Mouse (Mus musculus) right cerebral cortex, postnatal 4 days (tissue): ENCODE data around the gene Sash1.
A peak's percentile ranks its signal among the peaks of the same experiment; 100 is the strongest.
"Not testable (repeated sequence)": the region's sequence is repeated elsewhere in the genome, so short reads cannot be mapped to it uniquely, and the experiment has no call there.

Experiments
- DNase-seq: peaks from one replicate; pipeline ENCODE4 v3.0.0-alpha.2; 2022

Gene Sash1

DNA sequence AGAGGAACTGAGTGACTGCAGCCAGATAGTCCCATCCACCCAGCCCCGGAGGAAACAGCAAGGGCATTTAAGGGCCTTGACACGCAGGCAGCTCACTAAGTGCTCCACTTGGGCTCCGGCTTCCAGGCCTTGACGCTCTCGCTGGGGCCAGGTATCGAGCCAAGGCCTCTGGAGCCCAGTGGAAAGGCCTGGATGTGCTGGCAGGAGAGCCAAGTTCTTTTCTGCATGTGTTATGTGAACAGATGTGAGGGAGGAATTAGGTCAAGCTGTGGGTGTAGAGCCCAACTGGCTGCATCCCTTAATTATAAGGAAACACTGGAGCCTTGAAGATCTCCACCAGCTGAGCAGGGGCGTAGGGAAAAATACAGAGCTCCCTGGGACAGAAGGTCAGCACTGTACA, 133.4 kb downstream of the Sash1 start:
- no peak for DNase-seq

DNA sequence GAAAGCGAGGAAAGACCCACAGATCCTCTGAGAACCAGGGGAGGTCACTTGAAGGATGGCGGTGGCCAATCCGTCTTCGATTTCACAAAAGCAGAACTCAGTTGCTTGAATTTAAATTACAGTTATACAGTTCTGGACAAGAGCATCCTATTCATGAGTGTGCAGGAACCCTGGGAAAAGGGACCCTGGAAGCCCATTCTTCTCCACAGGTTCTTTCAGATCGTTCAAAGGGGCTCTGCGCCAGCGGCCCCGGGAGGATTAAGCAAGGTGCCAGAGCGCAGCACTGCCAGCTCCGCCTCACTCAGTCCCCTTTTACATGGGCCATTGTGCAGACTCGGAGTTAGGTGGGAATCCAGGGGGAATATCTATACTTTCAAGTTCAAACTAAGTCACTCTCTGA, 136.3 kb downstream of the Sash1 start:
- peak; percentile 58 for DNase-seq

DNA sequence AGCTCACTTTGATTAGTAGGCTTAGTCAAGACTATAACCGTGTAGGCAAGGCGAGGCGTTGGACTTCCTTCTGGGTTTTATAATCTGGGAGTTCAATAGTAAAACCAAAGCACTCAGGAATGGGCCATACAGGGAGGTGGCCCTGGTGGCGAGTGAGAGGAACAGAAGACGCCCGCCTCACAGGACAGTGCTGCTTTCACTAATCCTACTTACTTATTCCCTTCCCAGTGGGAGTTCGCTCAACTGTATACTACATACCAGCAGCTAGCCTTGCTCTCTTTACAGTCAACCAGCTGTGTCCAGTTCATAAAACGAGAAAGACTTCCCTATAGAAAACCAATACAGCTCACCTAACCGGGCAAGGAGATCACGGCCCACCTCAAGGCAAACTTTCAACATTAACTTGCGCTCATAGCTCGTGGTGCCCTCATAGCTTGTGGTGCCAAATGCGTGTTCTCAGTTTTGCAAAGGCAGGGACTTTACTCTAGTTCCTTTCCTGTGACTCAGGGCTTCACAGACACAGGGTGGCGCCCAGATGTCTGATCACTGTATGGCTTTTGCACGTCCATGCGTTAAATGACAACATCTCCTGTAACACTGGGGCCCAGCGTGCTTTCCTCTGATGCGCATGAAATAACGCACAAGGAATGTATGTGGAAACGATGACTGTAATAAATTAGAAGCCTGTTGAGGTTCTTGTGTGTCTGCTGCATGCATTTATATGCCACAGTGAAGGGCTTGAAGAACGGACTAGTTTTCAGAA, 138.2 kb downstream of the Sash1 start:
- DNase-seq = no peak

DNA sequence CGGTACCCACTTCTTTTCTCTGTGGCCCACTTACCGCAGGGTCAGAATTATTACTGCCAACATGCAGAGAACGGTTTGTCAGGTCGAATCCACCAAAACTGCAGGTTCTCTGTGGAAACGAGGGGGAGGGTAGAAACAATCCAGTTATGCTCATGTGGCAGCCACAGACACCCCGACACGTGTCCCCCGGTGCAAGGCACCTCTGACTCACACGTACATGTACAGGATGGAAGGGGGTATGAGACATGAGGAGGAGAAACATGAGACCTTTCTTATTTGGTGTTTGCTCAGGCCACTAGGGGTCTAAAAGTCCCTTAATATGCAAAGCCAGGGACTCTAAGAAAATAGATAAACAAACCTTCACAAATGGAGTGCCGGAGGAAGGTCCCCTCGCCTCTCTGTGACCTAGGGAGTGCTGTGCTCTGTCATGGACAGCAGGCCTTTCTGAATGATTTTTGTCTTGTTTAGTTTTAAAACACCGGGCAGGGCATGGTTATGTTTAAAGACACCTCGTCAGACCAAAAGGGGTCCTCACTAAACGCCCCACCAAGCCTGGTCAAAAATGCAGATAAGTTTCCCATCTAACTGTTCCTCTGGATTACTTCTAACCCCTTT, 139.7 kb downstream of the Sash1 start:
- no peak for DNase-seq

DNA sequence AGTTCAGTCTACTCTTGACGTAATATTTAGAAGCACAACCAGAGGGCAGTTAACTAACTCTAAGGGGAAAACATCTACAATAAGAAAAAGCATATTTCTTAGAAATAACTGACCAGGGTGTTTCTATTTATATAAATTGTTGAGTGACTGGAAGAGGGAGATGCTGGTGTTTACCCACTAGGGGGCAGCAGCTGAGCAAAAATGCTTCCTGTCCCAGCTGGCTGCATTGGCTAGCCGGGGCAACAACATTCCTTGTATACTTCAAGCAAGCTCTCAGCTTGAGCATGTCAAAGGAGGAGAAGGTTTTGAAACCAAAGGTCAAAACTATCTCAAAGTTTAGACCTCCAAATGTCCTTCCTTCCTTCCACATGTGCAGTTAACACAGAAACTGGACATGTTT, 143.0 kb downstream of the Sash1 start:
- peak; percentile 68 for DNase-seq

DNA sequence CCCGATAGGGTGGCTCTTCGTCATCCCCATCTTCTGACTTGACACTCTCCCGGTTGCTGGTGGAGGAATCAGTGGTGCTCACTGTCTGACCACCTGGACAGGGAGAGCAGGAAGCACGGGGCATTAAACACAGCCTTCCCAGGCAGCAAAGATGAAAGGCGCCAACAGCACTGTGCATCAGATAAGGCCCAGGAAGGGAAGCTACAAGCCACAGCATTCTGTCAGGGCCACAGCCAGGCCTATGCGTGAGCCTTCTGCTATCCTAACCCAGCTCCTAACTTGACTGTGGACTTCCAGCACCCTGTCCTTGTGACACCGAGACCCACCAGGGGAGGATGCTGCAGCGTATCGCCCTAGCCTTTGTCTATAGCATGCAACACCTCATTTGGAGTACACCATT, 144.4 kb downstream of the Sash1 start:
- DNase-seq = no peak

DNA sequence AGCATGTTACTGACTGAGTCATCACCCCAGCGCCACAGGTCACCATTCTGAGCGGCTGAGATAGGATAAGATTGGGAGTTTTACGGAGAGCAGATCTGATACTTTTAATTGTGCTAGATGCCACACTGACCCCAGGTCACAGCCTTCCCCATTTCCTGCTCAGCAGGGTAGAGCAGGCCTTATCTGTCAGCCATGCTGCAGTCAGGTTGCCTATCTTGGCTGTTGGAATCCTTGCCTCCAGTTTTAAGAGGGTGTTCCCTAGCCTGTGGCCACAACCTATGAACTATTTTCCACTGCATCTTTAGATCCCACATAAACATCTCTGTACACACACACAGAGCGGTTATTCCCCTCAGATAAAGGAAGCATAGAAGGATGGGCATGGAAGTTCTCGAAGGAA, 145.1 kb downstream of the Sash1 start:
- DNase-seq = no peak

DNA sequence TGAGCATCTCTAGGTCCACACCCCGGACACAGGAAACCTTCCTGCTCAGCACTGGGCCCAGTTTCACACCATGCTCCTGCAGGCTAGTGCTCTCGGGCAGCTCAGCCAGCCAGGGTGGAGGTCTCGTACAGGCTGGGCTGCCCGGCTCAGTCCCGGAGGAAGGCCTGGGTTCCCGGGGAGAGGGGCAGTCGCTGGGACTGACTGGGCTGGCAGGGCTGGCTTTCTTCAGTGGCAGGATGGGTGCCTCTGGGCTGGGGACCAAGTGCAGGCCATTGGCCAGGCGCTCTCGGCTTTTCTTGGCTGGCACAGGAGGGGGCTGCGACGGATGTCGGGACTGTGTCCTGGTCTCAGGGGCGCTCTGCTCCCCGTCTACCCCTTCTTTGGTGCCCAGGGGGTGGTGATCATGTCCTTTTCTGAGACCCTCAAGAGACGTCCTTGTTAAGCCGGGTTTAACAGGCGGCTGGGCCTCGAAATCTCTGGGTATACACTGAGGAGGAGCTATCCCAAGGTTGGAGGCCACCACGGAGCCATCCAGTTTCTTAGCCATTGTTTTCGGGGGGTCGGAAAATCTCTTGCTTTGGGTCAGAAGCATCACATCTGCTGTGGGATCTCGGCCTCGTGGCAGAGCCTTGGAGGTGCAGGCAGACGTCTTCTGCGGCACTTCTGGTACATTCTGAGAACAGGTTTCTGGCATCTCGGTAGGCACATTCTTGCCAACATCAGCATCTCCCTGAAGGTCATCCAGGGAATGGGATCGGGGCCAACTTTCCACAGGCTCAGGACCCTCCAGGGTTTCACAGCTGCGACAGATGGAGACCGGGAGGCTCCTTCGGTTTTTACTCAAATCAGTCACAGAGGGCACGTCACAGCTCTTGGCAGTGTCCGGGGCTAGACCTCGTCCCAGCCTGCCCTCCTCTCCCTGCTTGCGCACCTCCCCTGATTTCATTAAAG, 156.2 kb downstream of the Sash1 start:
- no peak for DNase-seq

DNA sequence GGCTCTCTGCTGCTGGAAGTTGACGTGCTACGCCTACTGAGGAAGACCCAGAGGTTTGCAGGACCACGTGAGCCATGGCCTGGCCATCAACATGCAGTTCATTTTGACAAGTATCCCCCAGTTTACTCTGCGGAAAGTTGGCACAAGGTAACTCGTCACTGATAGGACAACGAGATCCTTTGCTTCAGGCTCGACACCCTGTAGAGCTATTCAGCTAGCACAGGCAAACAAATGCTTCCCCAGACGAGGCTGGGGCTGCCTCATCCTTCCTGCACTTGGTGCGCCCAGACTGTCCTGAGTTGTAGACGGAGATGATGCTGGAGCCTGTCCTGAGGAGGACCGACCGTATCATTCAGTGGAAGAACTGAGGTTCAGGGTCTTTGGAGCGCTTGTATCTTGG, 166.5 kb downstream of the Sash1 start:
- DNase-seq = no peak

DNA sequence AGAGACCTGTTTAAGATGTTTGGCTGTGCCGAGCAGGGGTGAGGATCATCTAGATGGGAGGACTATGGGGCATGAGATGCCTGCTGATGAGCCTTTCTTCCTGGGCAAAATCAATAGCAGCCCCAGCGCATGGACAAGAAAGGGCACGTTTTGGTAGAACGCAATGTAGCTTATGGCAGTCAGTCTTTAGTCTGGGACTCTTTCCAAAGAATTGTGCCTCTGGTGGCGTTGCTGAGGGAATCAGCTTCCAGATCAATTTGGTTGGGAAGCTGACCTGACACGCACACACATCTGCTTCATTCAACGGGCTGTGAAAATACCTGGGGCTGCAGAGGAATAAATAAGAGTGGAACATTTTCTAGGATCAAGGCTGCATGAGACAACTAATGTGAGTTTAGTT, 167.0 kb downstream of the Sash1 start:
- DNase-seq = no peak

DNA sequence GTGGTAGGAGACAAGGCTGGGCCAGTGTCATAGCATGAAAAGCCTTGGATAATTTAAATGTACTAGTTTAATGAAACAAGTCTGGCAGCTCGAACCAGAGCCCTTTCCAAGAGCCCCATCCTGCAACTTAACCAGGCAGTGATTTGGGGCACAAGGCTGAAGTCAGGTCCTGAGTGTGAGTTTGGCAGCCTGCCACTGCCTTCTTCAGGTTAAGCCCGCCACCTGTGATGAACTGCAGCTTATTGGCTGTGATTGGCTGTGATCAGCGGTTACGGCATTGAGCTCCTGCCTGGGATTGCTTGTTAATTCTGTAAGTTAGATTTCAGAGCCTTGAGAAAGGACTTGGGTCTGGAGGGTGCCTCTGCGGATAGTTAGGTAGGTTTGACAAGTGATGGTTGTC, 168.7 kb downstream of the Sash1 start:
- no peak for DNase-seq

DNA sequence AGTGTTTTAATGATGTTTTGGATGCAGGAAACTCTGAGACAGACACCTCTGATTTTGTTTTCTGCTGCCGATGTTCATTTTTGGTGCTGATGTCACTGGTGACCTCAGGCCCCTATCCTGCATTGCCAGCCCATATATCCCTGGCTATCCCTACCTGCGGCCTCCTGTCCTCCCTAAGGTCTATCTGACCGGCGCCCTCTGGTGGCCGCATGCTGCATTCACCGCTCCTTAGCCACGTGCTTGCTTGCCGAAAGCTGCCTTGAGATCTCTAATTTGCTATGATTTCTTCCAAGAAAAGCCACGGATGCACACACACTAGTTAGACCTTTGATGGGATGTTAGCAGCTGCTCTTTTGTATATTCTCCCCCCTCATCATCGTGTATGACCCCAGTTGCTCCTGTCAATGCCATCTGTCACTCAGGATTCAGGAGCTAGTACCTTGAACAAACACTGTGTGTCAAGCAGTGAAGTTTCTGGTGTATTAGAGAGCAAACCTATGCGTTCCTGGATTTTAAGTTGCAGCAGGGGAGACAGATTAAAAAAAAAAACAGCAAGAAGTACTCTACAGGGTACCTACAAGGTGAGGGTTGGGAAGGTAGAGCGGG, 170.1 kb downstream of the Sash1 start:
- DNase-seq = peak; percentile 81

DNA sequence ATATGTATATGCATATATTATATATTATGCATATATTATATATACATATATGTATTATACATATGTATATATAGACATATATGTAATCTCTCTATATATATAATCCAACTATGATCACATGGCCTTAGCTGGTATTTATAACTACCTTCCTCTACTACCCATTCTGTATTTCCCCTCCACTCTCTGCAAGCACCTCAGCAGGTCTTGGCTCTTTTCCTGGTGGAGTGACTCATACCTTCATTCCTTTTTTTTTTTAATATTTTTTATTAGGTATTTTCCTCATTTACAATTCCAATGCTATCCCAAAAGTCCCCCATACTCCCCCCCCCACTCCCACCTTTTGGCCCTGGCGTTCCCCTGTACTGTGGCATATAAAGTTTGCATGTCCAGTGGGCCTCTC, 189.2 kb downstream of the Sash1 start:
- not testable (repeated sequence) for DNase-seq

DNA sequence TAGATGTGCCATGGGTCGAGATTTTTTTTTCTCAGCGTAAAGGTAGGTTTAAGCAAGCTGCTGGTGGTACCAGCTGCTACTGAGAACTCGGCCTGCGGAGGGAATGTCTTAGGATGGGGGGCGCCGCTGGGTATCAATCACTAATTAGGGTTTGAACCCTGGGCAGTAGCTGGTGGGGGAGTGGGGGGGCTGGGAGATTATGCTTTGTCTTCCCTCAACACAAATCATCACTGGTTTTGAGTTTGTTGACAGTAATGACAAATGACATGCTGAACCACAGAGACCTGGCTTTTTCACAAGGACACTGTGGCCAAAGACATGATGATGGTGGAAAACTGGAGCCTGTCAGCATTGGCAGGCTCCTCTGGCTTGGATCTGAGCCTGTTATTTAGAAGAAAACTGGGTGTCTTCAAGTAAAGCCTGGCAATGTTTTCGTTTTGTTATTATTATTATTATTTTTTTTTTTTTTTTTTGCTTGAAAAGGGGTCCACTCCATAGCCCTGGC, 191.8 kb downstream of the Sash1 start:
- DNase-seq = no peak

DNA sequence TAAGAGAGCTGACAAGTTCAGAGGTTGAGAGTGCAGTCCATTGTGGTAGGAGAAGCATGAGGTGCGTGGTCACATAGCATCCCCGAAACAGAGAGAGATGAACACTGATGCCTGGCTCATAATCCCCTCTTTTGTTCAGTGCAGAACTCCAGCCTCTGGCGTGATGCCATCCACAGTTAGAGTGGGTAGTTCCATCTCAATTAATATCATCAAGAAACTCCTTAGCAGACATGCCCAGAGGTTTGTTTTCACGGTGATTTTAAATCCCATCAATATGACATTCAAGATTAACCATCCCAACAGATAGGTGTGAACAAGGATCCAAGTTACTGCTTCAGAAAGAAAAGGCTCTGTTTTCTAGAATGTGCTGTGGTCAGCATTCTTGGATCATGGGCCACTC, 192.3 kb downstream of the Sash1 start:
- no peak for DNase-seq

DNA sequence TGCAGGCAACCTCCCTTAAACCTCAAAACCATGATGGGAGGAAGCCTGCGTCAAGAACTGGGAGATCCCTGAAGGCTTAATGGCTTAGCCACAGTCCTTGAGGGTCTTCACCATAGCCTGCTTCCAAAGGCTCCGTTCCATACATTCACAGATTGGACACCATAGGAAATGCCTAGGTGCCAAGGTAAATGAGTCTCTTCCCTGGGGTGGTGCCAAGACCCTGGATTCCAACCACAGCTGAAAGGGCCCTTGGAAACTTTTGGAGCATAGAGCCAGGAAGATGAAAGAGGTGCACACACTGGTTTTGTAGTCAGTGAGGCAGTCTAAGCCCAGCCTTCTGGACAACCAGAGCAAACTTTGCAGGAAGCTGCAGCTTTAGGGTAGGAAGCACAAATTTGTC, 193.3 kb downstream of the Sash1 start:
- no peak for DNase-seq

DNA sequence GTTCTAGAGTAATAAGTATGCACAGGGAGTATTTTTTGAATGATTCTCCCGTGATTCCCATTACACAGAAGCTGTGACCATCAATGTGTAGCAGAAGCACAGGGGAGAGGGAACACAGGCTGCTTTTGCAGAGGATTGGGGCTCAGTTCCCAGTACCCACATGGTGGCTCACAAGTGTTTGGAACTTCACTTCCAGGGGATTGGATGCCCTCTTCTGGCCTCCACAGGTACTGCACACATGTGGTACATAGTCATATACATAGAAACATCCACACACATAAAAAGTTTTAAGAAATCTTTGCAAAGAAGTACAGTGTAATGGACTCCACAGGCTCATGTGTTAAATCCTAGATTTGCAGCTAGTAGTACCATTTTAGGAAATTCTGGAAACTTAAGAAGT, 199.7 kb downstream of the Sash1 start:
- no peak for DNase-seq

DNA sequence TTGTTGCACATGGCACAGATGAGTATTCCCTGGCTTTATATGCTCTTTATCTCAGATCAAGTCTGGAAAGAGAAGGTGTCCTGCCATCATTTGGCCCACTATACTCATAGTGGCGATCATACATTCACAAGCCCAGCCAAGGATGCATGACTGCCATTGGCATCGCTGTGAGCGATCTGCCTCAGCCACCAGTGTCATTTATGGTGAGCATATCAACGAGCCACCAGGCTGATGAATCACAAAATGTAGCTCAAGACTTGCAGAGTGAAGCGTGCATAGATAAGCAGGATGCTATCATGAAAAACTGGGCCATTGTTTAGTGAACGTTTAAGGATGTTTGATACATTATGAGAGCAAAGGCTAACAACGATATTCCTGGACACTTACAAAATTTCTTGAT, 200.6 kb downstream of the Sash1 start:
- no peak for DNase-seq

DNA sequence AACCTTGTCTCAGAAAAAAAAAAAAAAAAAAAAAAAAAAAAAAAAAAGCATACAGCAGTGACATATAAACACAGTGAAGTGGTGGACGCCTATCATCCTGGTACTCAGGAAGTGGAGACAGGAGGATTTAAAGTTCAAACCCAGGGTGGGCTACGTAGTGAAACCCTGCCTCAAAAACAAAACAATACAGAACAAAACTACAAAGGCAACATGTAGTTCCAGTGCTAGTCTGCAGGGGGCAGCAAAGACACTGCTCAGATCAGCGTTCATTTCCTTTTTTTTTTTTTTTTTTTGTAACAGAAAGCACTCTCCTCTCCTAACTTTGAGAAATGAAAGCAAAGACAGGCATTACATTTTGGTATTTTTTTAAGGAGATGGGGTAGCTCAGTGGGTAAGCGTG, 203.0 kb downstream of the Sash1 start:
- peak; percentile 79 for DNase-seq

DNA sequence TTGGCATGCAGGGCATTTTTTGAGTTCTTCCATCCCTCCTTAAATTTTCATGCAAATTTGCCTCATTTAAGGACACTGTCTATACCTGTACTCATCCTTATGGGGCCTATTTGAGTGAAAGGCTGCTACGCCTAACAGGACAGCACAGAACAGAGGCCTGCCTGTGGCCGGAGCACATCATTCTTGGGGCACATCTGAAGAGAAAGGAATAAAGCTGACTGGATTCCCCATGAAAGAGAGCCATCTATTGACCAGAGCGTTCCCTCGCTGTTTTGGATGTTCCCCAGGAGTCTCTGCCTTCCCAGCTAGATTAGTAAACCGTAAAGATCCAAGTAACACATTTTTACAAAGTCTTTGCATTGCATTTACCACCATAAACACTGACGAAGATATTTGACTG, 203.5 kb downstream of the Sash1 start:
- no peak for DNase-seq

DNA sequence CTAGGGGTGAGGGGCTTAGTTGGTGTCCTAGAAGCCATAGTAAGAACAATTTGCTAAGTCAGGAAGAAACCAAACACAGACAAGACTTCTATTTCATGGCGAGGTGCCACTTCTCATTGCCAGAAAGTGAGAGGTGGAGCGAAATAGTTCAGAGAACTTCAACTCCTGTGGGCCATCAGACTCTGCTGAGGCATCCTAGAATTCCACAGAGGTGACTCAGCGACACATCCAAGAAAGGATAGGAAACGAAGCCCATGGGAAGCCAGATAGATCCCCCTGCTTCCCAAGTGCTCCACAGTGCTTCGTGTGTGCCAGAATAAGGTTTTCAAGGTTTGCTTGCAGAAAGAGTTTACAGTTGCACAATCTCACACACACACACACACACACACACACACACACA, 209.1 kb downstream of the Sash1 start:
- DNase-seq = no peak
